Mouse (Mus musculus) E14TG2a.4 (cell line): ENCODE measurements around the gene Dnah12.

ENCODE experiments used
- H3K27me3 ChIP-seq: 2 replicates; pipeline ENCODE4 v1.6.1; 2014; ENCODE audit warnings: low read length, control low read depth; ENCODE audit not compliant: insufficient read depth
- H3K36me3 ChIP-seq: 2 replicates; pipeline ENCODE4 v1.6.1; 2014; ENCODE audit warnings: low read length, control low read depth; ENCODE audit not compliant: insufficient read depth
- H3K4me1 ChIP-seq: replicated peaks from 2 replicates; pipeline ENCODE4 v1.6.1; 2014; ENCODE audit warnings: low read depth, low read length, control low read depth
- H3K4me3 ChIP-seq: replicated peaks from 2 replicates; pipeline ENCODE4 v1.5.1; 2014; ENCODE audit warnings: mild to moderate bottlenecking, low read length
- H3K9me3 ChIP-seq: 2 replicates; pipeline ENCODE4 v1.6.1; 2014; ENCODE audit warnings: low read length, control low read depth
- CTCF ChIP-seq: conservative IDR thresholded peaks from 2 replicates; pipeline ENCODE4 v1.5.1; 2014; ENCODE audit warnings: low read length
- NANOG ChIP-seq: IDR thresholded peaks from 2 replicates; pipeline ENCODE4 v1.6.1; 2014; ENCODE audit warnings: borderline replicate concordance, low read length, mixed read lengths
- POU5F1 ChIP-seq: IDR thresholded peaks from 2 replicates; pipeline ENCODE4 v1.6.1; 2014; ENCODE audit warnings: low read length, borderline replicate concordance

Gene Dnah12

GRCm38 (mm10) chr14:26911201-26911600 lies 218.1 kb downstream of the Dnah12 start:
- H3K36me3 ChIP-seq: 0 out of 2 replicates have a peak, but pooled peaks cover 3% of the 10 kb centered on the region
- no peak overlapping the region for H3K4me3 ChIP-seq
- peaks cover 34% of the 10 kb centered on the region for H3K4me1 ChIP-seq
- H3K27me3 ChIP-seq: no peaks in the 10 kb centered on the region
- H3K9me3 ChIP-seq: peaks cover 22% of the 10 kb centered on the region
- TF ChIP-seq CTCF (no peak), NANOG (no peak), POU5F1 (no peak)

GRCm38 (mm10) chr14:26911826-26912225 lies 218.8 kb downstream of the Dnah12 start:
- H3K36me3 ChIP-seq: 0 out of 2 replicates have a peak, but pooled peaks cover 3% of the 10 kb centered on the region
- H3K4me1 ChIP-seq: peaks cover 34% of the 10 kb centered on the region
- H3K9me3 ChIP-seq: peaks cover 18% of the 10 kb centered on the region
- no peak for TF ChIP-seq POU5F1
- no peak for TF ChIP-seq NANOG
- TF ChIP-seq CTCF: no peak
- no peaks in the 10 kb centered on the region for H3K27me3 ChIP-seq
- no peak overlapping the region for H3K4me3 ChIP-seq

DNA sequence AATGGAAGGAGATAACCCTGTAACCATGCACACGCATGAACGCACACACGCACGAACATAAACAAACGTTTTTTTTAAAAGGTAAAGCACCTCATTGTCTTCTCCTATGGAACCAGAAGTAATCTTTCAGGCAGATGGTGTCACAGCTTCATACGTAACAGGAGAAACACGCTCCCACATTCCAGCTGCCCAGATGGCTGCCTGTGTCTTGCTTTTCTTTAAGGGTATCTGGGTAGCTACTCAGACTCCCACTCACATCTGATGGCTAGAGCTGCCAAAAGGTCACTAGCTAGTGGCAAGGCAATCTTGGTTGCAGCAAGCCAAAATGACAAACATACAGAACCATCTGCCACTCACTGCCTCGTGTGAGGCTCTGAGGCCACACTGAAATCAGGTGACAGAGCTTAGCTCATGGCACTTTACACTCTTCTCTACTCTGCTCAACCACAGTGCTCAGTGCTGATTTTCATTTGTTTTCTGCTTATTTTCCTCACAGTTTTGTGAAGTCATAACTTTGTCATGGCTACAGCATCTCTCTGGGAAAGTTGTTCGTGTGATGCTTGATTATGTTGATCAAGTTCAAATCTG lies 220.7 kb downstream of the Dnah12 start:
- no peak overlapping the region for H3K4me3 ChIP-seq
- no peaks in the 10 kb centered on the region; the same call in 1 of the 2 replicates for H3K9me3 ChIP-seq
- peaks cover 34% of the 10 kb centered on the region for H3K4me1 ChIP-seq
- H3K27me3 ChIP-seq: no peaks in the 10 kb centered on the region
- no peak for TF ChIP-seq NANOG
- TF ChIP-seq CTCF: no peak
- no peak for TF ChIP-seq POU5F1
- peaks cover 6% of the 10 kb centered on the region; the same call in 1 of the 2 replicates for H3K36me3 ChIP-seq

GRCm38 (mm10) chr14:26919310-26919709 lies 226.2 kb downstream of the Dnah12 start:
- H3K27me3 ChIP-seq: no peaks in the 10 kb centered on the region
- peaks cover 40% of the 10 kb centered on the region for H3K36me3 ChIP-seq
- no peaks in the 10 kb centered on the region for H3K9me3 ChIP-seq
- TF ChIP-seq POU5F1 (no peak), CTCF (no peak), NANOG (no peak)
- H3K4me3 ChIP-seq: no peak overlapping the region
- peaks cover 9% of the 10 kb centered on the region for H3K4me1 ChIP-seq

DNA sequence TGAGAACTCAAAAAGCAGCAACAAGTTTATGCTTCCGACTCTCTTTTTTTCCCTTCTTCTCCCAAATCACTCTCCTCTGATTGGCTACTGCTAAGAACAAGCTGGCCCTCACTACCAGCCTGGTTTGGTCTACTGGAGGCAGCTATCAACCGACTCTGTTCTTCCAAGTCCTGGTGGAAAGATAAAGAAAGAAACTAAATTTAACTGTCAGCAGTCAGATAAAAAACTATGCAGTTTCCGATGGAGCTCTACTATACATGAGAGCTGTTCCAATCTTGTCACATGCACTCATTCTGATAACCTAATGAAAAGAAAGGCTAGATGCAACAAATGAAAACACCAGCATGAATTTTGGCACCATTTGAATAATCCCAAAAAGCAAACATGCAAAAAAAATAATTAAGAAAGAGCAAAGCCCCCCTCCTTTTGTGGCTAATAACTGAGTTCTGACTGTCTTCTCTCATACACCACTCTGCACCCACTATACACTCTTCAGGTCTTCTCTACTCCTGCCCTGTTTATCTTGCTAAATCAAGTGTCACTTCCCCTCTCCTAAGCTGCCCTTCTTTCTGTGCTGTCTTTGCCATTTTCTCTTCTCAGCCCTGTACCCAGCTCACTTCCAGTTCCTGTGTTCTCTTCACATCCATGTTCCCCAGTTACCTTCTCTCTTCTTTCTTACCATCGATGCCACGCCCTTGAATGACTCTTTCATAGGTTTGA lies 230.8 kb downstream of the Dnah12 start:
- Histone ChIP-seq H3K27me3 (no peaks in the 10 kb centered on the region), H3K36me3 (peaks cover 67% of the 10 kb centered on the region), H3K9me3 (no peaks in the 10 kb centered on the region), H3K4me3 (no peak overlapping the region), H3K4me1 (no peaks in the 10 kb centered on the region)
- no peak for TF ChIP-seq CTCF
- no peak for TF ChIP-seq NANOG
- no peak for TF ChIP-seq POU5F1

DNA sequence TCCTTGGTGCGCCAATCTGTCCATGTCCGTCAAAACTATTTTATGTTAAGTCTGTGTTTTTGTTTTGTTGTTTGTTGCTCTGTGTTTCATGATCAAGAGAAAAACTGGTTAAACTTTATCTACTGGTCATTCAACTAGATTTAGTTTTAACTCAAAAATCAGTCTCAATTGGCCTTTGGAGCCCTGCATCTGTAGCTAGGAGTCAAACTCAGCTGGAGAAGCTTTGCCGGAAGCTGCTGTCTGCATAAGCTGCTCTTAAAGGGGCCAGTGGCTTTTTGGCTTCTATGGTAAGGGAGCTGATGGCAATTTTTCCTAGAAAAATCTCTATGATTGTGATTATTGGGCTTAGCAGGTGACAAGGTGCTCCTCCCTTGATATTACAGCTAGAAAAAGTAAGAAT lies 241.8 kb downstream of the Dnah12 start:
- H3K9me3 ChIP-seq: no peaks in the 10 kb centered on the region
- TF ChIP-seq NANOG: no peak
- no peak for TF ChIP-seq POU5F1
- H3K4me1 ChIP-seq: no peaks in the 10 kb centered on the region; the same call in 1 of the 2 replicates
- no peaks in the 10 kb centered on the region for H3K27me3 ChIP-seq
- no peak overlapping the region for H3K4me3 ChIP-seq
- peaks cover 42% of the 10 kb centered on the region for H3K36me3 ChIP-seq

- Histone ChIP-seq H3K27me3 (no peaks in the 10 kb centered on the region), H3K4me1 (no peaks in the 10 kb centered on the region; the same call in 1 of the 2 replicates), H3K4me3 (no peak overlapping the region), H3K36me3 (peaks cover 45% of the 10 kb centered on the region), H3K9me3 (no peaks in the 10 kb centered on the region)
- TF ChIP-seq POU5F1 (no peak), CTCF (no peak), NANOG (no peak)
Observed at GRCm38 (mm10) chr14:26935558-26935957, 242.5 kb downstream of the Dnah12 start.
